Mouse (Mus musculus) ES-CJ7 (cell line): Measurements from ENCODE around the gene Bcl2l1.
A peak's percentile ranks its signal among the peaks of the same experiment; 100 is the strongest.

Source experiments
- DNase-seq: peaks from one replicate; pipeline ENCODE4 v3.0.0; 2011; ENCODE audit warnings: low read depth, low spot score

Gene Bcl2l1

GRCm38 (mm10) chr2:152831019-152831878 is at the start of gene Bcl2l1:
TSS of gene Bcl2l1 (minus strand) at chr2:152831728.
- peak; percentile 97 for DNase-seq

- no peak for DNase-seq
Measured at GRCm38 (mm10) chr2:152880898-152881297, 49.4 kb upstream of the Bcl2l1 start.

- DNase-seq, result no peak
Measured at GRCm38 (mm10) chr2:152878239-152878638, 46.7 kb upstream of the Bcl2l1 start.

GRCm38 (mm10) chr2:152863346-152863745 is 31.8 kb upstream of the Bcl2l1 start:
- DNase-seq, result no peak

GRCm38 (mm10) chr2:152862638-152863037 is 31.1 kb upstream of the Bcl2l1 start:
- DNase-seq, result no peak

- DNase-seq, result no peak
Measured at GRCm38 (mm10) chr2:152861891-152862290, 30.4 kb upstream of the Bcl2l1 start.

- no peak for DNase-seq
Measured at GRCm38 (mm10) chr2:152859501-152859900, 28.0 kb upstream of the Bcl2l1 start.

GRCm38 (mm10) chr2:152848466-152848865 is 16.9 kb upstream of the Bcl2l1 start:
- DNase-seq, result no peak

- DNase-seq, result peak; percentile 99
Measured at GRCm38 (mm10) chr2:152847815-152848302, 16.3 kb upstream of the Bcl2l1 start, which contains the start of gene Tpx2. TSS of gene Tpx2 (plus strand) at chr2:152847964.

- DNase-seq, result no peak
Measured at GRCm38 (mm10) chr2:152847057-152847814, 15.7 kb upstream of the Bcl2l1 start.

GRCm38 (mm10) chr2:152842741-152843140 is 11.2 kb upstream of the Bcl2l1 start:
- peak; percentile 68 for DNase-seq

- DNase-seq, result no peak
Measured at GRCm38 (mm10) chr2:152839256-152839655, 7.7 kb upstream of the Bcl2l1 start.

- DNase-seq, result peak; percentile 94
Measured at GRCm38 (mm10) chr2:152830021-152830921, 1.3 kb downstream of the Bcl2l1 start.

- no peak for DNase-seq
Measured at GRCm38 (mm10) chr2:152829367-152829881, 2.1 kb downstream of the Bcl2l1 start.

- DNase-seq, result no peak
Measured at GRCm38 (mm10) chr2:152828532-152828931, 3.0 kb downstream of the Bcl2l1 start.

GRCm38 (mm10) chr2:152828011-152828370 is 3.5 kb downstream of the Bcl2l1 start:
- peak; percentile 52 for DNase-seq

- DNase-seq, result peak; percentile 27
Measured at GRCm38 (mm10) chr2:152827321-152828010, 4.1 kb downstream of the Bcl2l1 start.

- no peak for DNase-seq
Measured at GRCm38 (mm10) chr2:152826481-152826880, 5.0 kb downstream of the Bcl2l1 start.

- no peak for DNase-seq
Measured at GRCm38 (mm10) chr2:152825713-152826112, 5.8 kb downstream of the Bcl2l1 start.

- no peak for DNase-seq
Measured at GRCm38 (mm10) chr2:152825168-152825697, 6.3 kb downstream of the Bcl2l1 start.
